Mouse (Mus musculus): Measurements from ENCODE around the gene Cplx2. TPM values are rescaled to one million over a fixed set of nuclear protein-coding genes. Genes with fewer than 3 reads are reported as not detected.

Gene Cplx2
- polyA plus RNA-seq, 1 experiment from 2014 or later, result 15.4 TPM

DNA sequence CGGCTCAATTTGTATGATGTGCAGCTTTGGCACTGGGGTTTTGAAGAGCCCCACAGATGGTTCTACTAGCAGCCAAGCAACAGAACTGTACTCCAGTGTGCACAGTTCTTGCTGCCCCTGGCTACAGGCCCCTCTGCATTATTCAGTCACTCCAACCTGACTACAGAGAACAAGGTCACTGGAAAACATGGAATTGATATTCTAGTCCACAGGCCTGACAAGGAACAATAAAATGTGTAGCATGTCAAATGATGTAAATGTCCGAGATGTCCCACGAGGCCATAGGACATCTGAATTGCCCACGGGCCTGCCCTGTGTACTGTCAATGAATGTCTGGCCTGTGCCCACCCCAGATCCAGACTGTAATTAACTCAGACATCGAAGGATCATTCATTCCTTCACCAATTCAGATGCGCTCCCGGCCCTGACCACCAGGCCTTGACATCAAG lies 19.4 kb downstream of the Cplx2 start:
- Histone ChIP-seq H3K36me3 (no peaks in the 10 kb centered on the region), H3K9ac (no peak overlapping the region), H3K4me1 (0 out of 2 replicates have a peak, but pooled peaks cover 10% of the 10 kb centered on the region), H3K4me2 (replicated peaks) (no peak overlapping the region), H3K27me3 (replicated peaks) (no peaks in the 10 kb centered on the region), H3K4me3 (no peak overlapping the region), H3K9me3 (no peaks in the 10 kb centered on the region), H3K27ac (no peak overlapping the region)
- ATAC-seq (ENCODE audit: low FRiP score, low read depth), result no peak
- WGBS, result 81% methylated on average over 7 of the region's 7 CpGs

DNA sequence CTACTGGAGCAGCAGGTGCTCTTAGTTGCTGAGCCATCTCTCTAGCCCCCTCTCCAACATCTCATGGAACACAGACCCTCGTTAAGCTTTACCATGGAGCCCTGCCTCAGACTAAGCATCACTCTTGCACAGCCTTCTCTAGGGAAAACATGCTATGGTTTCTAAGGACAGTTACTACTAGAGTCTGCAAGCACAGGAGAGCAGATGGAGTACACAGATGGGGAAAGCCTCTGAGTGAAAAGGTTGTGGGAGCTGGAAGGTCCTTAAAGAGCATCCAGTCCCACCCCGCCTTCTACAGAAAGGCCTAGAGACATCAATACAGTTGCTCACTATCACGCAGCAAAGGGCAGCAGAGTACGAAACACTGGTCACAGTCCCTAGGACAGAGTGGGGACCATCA lies 20.2 kb downstream of the Cplx2 start:
- Histone ChIP-seq H3K9me3 (no peaks in the 10 kb centered on the region), H3K4me3 (no peak overlapping the region), H3K27ac (no peak overlapping the region), H3K36me3 (no peaks in the 10 kb centered on the region), H3K27me3 (replicated peaks) (no peaks in the 10 kb centered on the region), H3K4me1 (0 out of 2 replicates have a peak, but pooled peaks cover 10% of the 10 kb centered on the region), H3K9ac (no peak overlapping the region), H3K4me2 (replicated peaks) (no peak overlapping the region)
- 90% methylated on average over 4 of the region's 4 CpGs for WGBS
- no peak for ATAC-seq (ENCODE audit: low FRiP score, low read depth)

DNA sequence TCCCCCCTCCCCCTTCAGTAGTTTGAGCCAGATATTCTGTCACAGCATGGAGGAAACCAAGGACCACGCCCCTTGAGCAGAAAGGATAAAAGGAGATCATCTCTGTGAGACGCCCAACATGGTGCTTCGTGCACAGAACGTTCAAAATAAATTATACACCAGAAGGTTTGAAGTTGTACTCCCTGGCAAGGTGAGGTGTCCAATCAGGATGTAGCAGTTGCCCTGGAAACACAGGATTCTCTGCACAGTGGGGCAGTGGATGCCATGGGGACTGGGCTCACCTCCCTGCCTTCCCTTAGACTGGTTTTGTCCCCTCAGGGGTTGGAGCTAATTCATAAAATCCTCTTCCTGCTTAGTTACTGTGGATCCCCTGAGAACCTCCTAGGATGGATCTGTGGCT lies 25.9 kb downstream of the Cplx2 start:
- Histone ChIP-seq H3K4me3 (no peak overlapping the region), H3K27me3 (replicated peaks) (no peaks in the 10 kb centered on the region), H3K9me3 (no peaks in the 10 kb centered on the region), H3K9ac (no peak overlapping the region), H3K36me3 (no peaks in the 10 kb centered on the region), H3K27ac (no peak overlapping the region), H3K4me2 (replicated peaks) (no peak overlapping the region), H3K4me1 (no peaks in the 10 kb centered on the region)
- 66% methylated on average over 4 of the region's 4 CpGs for WGBS
- ATAC-seq (ENCODE audit: low FRiP score, low read depth), result no peak

DNA sequence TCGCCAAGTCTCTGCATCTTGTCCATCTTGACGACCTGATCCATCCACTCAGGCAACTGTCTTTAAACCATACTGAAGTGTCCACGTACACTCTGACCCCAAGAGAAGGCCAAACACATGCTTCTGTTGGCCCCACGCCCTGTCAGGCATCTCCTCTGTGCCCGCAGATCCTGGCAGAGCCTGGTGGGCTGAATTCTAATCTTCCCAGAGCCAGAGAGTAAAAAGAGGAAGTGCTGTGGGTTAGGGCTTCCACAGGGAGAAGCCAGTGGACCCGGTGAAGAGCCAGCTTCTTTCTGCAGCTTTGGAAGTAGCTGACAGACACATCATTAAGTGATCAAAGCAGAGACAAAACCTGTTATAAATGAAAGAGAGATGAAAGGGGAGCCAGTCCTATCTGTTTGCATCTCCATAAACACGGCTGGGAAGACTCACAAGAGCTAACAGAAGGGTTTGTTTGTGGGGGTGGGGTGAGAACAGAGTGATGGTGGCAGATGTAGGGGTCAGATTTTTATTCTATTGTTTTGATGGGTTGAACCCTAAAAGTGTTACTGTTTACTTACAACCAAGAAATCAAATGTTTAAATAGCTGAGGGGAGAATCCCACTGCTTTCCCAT lies 29.5 kb downstream of the Cplx2 start:
- Histone ChIP-seq H3K27me3 (replicated peaks) (no peaks in the 10 kb centered on the region), H3K9me3 (no peaks in the 10 kb centered on the region), H3K36me3 (no peaks in the 10 kb centered on the region), H3K9ac (no peak overlapping the region), H3K27ac (no peak overlapping the region), H3K4me3 (no peak overlapping the region), H3K4me1 (0 out of 2 replicates have a peak, but pooled peaks cover 2% of the 10 kb centered on the region), H3K4me2 (replicated peaks) (no peak overlapping the region)
- WGBS, result 57% methylated on average over 7 of the region's 7 CpGs
- no peak for ATAC-seq (ENCODE audit: low FRiP score, low read depth)

DNA sequence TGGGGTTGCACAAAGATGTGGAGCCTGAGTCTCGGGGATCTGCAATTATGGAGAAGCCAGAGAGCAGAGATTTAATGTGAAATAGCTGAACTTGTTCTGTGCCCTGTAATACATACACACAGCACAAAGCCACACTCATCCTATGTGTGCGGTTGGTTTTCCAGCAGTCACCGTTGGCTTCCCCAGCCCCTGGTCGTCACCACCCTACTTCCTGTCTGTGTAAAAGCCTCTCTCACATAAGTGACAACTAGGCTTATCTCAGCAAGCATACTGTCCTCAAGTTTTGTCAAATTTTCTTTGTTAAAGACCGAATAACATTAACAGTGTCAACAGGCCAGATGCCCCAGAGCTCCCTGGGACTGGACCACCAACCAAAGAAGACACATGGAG lies 30.0 kb downstream of the Cplx2 start:
- Histone ChIP-seq H3K4me2 (replicated peaks) (no peak overlapping the region), H3K9me3 (no peaks in the 10 kb centered on the region), H3K36me3 (no peaks in the 10 kb centered on the region), H3K9ac (no peak overlapping the region), H3K27ac (no peak overlapping the region), H3K4me1 (0 out of 2 replicates have a peak, but pooled peaks cover 2% of the 10 kb centered on the region), H3K4me3 (no peak overlapping the region), H3K27me3 (replicated peaks) (no peaks in the 10 kb centered on the region)
- 69% methylated on average over 5 of the region's 5 CpGs for WGBS
- no peak for ATAC-seq (ENCODE audit: low FRiP score, low read depth)

DNA sequence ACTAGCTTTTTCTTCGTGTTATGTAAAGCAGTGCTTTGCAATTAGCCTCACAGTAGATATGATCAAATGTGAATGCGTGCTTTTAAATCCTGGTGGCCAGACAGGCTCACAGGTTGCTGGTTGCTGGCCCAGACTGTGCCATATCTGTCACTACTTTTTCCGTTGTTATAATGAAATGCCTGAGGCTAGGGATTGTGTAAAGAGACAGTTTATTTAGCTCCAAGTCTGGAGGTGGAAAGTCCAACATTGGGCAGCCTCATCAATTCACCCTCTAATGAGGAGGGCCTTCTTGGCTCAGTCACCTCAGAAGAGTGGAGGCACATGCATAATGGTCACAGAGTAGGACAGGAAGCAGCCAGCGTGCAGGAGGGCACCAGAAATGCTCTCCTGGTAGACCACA lies 31.2 kb downstream of the Cplx2 start:
- Histone ChIP-seq H3K36me3 (no peaks in the 10 kb centered on the region), H3K9ac (no peak overlapping the region), H3K4me2 (replicated peaks) (no peak overlapping the region), H3K4me1 (0 out of 2 replicates have a peak, but pooled peaks cover 2% of the 10 kb centered on the region), H3K27ac (no peak overlapping the region), H3K27me3 (replicated peaks) (no peaks in the 10 kb centered on the region), H3K9me3 (no peaks in the 10 kb centered on the region), H3K4me3 (no peak overlapping the region)
- no peak for ATAC-seq (ENCODE audit: low FRiP score, low read depth)
- 86% methylated on average over 4 of the region's 4 CpGs for WGBS

DNA sequence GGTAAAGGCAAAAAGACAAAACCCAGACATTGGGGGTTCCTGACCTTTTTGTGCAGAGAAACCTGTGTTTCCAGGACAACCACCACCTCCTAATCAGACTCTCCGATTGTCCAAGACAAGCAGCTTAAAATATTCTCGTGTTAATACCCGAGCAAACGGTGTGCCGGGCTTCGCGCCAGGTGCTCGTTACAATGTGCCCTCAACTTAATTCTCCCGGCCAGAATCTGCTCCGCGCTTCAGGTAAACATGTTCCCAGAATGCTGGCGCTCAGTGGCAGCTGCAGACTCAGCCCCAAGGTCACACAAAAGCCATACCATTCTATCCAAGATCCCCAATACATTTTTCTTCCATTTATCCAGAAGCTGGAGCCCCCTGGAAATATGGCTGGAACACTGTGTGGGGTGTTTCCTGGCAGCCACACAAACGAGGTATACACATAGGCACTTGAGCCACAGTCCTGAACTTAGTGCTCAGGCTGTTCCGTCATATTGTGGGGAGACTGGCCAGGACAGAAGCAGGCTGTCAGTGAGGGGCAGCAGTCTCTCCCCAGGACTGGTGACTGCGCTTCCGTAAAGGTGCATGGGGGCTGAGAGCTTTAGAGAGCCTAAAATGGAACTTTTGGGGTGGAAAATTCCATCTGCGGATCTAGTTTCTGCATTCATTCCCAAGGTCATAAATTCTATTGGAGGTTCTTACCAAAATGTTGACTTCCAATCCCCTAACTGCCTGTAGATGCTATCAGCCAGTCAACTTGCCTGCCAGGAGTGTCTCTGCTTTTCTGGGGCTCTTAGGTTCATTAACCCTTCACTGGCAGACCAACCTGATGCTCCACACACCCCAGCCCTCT lies 32.3 kb downstream of the Cplx2 start:
- H3K27ac ChIP-seq, result no peak overlapping the region
- 0 out of 2 replicates have a peak, but pooled peaks cover 2% of the 10 kb centered on the region for H3K4me1 ChIP-seq
- no peak overlapping the region for H3K4me2 ChIP-seq (replicated peaks)
- H3K9me3 ChIP-seq, result no peaks in the 10 kb centered on the region
- no peaks in the 10 kb centered on the region for H3K27me3 ChIP-seq (replicated peaks)
- no peak for ATAC-seq (ENCODE audit: low FRiP score, low read depth)
- H3K9ac ChIP-seq, result no peak overlapping the region
- WGBS, result 79% methylated on average over 17 of the region's 17 CpGs
- H3K36me3 ChIP-seq, result no peaks in the 10 kb centered on the region
- no peak overlapping the region for H3K4me3 ChIP-seq

DNA sequence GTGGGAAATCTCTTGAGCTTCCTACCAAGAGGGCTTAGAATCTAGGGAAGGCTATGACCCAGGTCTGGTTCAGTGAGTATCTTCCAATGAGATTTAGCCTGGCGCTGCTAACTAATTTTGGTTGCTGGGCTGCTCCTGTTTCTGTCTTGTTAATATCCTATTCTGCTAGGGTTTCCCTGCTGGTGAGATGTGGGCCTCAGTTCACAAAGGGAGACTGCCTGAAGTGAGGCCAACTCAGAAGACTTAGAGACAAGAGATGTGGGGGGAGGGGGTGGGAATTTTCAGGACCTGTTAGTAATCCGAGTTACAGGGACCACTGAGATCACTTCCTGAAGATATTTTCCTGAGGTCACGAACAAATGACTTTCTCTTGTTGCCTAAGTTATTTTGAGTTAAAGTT lies 33.1 kb downstream of the Cplx2 start:
- H3K9ac ChIP-seq, result no peak overlapping the region
- 72% methylated on average over 3 of the region's 3 CpGs for WGBS

DNA sequence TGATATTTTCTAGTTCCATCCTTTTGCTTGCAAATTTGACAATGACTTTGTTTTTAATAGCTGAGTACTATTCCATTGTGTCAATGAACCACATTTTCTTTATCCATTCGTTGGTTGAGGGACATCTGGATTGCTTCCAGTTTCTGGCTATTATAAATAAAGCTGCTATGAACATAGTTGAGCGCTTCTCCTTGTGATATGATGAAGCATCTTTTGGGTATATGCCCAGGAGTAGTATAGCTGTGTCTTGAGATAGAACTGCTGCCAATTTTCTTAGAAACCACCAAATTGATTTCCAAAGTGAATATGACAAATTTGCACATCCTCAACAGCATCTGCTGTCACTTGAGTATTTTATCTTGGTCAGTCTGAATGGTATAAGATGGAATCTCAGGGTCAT lies 34.7 kb downstream of the Cplx2 start:
- no peak overlapping the region for H3K27ac ChIP-seq
- H3K4me2 ChIP-seq (replicated peaks), result no peak overlapping the region
- no peaks in the 10 kb centered on the region for H3K36me3 ChIP-seq
- no peak overlapping the region for H3K9ac ChIP-seq
- no peaks in the 10 kb centered on the region for H3K27me3 ChIP-seq (replicated peaks)
- WGBS, result 84% methylated on average over 2 of the region's 2 CpGs
- no peaks in the 10 kb centered on the region for H3K9me3 ChIP-seq
- H3K4me3 ChIP-seq, result no peak overlapping the region
- ATAC-seq (ENCODE audit: low FRiP score, low read depth), result no peak
- 0 out of 2 replicates have a peak, but pooled peaks cover 2% of the 10 kb centered on the region for H3K4me1 ChIP-seq

More for the DNA sequence above, 33.1 kb downstream of the Cplx2 start:
- ATAC-seq (ENCODE audit: low FRiP score, low read depth), result no peak
- Histone ChIP-seq H3K4me1 (0 out of 2 replicates have a peak, but pooled peaks cover 2% of the 10 kb centered on the region), H3K4me3 (no peak overlapping the region), H3K36me3 (no peaks in the 10 kb centered on the region), H3K27ac (no peak overlapping the region), H3K9me3 (no peaks in the 10 kb centered on the region), H3K4me2 (replicated peaks) (no peak overlapping the region), H3K27me3 (replicated peaks) (no peaks in the 10 kb centered on the region)

DNA sequence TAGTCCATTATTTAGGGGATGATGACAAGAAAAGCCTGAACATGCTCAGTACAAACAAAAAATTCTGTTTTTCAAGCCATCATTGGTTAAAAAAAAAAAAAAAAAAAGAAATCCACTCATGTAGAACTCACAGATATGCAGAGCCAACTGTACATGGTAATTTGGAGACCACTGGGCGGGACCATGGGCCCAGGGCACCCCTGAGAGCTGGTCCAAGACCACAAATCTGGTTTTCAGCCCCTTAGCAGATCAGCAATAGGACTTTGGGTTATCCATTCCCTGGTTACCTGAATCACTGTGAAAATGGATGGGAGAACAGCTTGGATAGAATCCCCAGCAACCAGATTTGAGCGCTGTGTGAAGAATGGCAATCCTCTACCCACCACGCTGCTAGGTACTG lies 40.5 kb downstream of the Cplx2 start:
- 91% methylated on average over 3 of the region's 3 CpGs for WGBS
- H3K4me3 ChIP-seq, result no peak overlapping the region
- H3K36me3 ChIP-seq, result no peaks in the 10 kb centered on the region
- no peak overlapping the region for H3K9ac ChIP-seq
- no peak overlapping the region for H3K4me2 ChIP-seq (replicated peaks)
- H3K9me3 ChIP-seq, result no peaks in the 10 kb centered on the region
- ATAC-seq (ENCODE audit: low FRiP score, low read depth), result no peak
- H3K27me3 ChIP-seq (replicated peaks), result no peaks in the 10 kb centered on the region
- H3K4me1 ChIP-seq, result peaks cover 5% of the 10 kb centered on the region
- no peak overlapping the region for H3K27ac ChIP-seq

DNA sequence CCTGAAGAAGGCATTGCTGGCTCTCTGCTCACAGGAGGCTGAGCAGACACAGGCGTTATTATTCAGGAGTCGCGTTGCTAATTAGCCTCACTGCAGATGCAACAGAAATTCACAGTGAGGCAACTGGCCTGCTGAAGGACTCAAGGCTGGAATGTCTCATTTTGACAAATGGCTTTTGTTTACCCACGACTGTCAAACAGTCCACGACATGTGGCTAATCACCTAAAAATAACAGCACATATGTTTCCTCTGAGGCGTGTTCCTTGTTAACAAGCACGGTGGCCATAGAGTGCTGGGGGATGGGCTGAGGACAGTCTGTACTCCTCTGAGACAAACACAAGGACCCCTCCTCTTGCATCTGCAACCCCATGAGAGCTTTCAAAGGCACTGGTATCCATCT lies 41.1 kb downstream of the Cplx2 start:
- Histone ChIP-seq H3K36me3 (no peaks in the 10 kb centered on the region), H3K9ac (no peak overlapping the region), H3K4me2 (replicated peaks) (no peak overlapping the region), H3K9me3 (no peaks in the 10 kb centered on the region), H3K27me3 (replicated peaks) (no peaks in the 10 kb centered on the region), H3K4me3 (no peak overlapping the region), H3K27ac (no peak overlapping the region), H3K4me1 (peaks cover 5% of the 10 kb centered on the region)
- ATAC-seq (ENCODE audit: low FRiP score, low read depth), result no peak
- WGBS, result 25% methylated on average over 7 of the region's 7 CpGs

DNA sequence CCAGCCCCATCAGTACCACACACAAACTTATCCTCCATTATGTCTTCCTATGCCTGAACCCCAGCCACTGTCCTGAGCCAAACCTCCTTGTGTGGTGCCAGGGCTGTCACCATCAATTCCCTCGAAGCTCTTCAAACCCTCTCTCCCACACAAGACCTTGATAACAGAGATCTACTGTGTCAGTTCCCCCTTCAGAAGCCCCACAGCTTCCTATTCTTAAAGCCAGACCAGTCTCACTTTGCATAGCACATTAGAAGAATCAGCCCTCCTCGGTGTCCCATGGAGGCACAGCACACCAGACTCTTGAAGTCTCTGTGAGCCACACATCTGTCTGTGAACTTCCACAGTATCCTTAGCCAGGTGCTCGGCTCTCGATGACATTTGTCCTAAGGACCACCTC lies 41.6 kb downstream of the Cplx2 start:
- H3K4me3 ChIP-seq, result no peak overlapping the region
- no peaks in the 10 kb centered on the region for H3K27me3 ChIP-seq (replicated peaks)
- H3K36me3 ChIP-seq, result no peaks in the 10 kb centered on the region
- H3K4me1 ChIP-seq, result peaks cover 5% of the 10 kb centered on the region
- no peak overlapping the region for H3K9ac ChIP-seq
- H3K4me2 ChIP-seq (replicated peaks), result no peak overlapping the region
- WGBS, result 81% methylated on average over 4 of the region's 4 CpGs
- no peaks in the 10 kb centered on the region for H3K9me3 ChIP-seq
- ATAC-seq (ENCODE audit: low FRiP score, low read depth), result no peak
- no peak overlapping the region for H3K27ac ChIP-seq

Measured in neural tube, embryonic 12.5 days (tissue).